Mouse (Mus musculus) liver, adult 10 weeks (tissue): ENCODE results near the gene Ino80d. TPM values are rescaled to one million over a fixed set of nuclear protein-coding genes. Genes with fewer than 3 reads are reported as not detected.

ENCODE experiments used
- polyA plus RNA-seq: library from polyadenylated mRNA; stranded (reverse); fragments of 350-450 nt; fragmentation: Illumina TruSeq; extraction: RNeasy Lipid Tissue Mini Kit (QIAGEN cat#74804); gene quantifications from one replicate; pipeline ENCODE4 v1.2.3, GENCODE M21; 2014; ENCODE audit warnings: low read depth, low replicate concordance

The Ino80d gene
- 6.1 TPM for polyA plus RNA-seq

GRCm38 (mm10) chr1:63114136-63114781 is at the start of gene Ino80d:
Gene Ino80d (minus strand): TSS chr1:63114667.

Other genes starting within 250 kb of the Ino80d start
- gene Eef1b2, start 62.2 kb upstream of the Ino80d start, polyA plus RNA-seq: 385 TPM
- gene Ndufs1, start 62.2 kb upstream of the Ino80d start, polyA plus RNA-seq: 180 TPM
- not detected for gene Gpr1, start 99.9 kb upstream of the Ino80d start, polyA plus RNA-seq
- not detected for gene Zdbf2, start 158.6 kb upstream of the Ino80d start, polyA plus RNA-seq